8 mouse cellular contexts compared by ENCODE assay signal in genomic region chr2:168080431-168081246, GRCm38 (mm10). TPM values are rescaled to one million over a fixed set of nuclear protein-coding genes. Genes with fewer than 3 reads are reported as not detected.
DNase-seq lines count a peak whose midpoint lies in the region; ATAC-seq and TF ChIP-seq lines count a peak whose summit lies in the region.

Gene Pard6b, plus strand, starts transcription at chr2:168081004.

- under 1% methylated on average over 86 of the region's 110 CpGs for WGBS in kidney, embryonic 14.5 days
- under 1% methylated on average over 97 of the region's 110 CpGs for WGBS in limb, embryonic 15.5 days

- no peaks in the 10 kb centered on the region for H3K4me1 ChIP-seq in bone marrow macrophage, adult 2 months (ENCODE audit: control insufficient read depth, insufficient read depth, low read length)
- H3K4me1 ChIP-seq in embryonic fibroblast, embryonic 13.5 days (ENCODE audit: control insufficient read depth, insufficient read depth, low read length), result no peaks in the 10 kb centered on the region
- H3K4me1 ChIP-seq in kidney, embryonic 14.5 days (ENCODE audit: control insufficient read depth, insufficient read depth, low read length), result peaks cover 17% of the 10 kb centered on the region
- H3K4me1 ChIP-seq in limb, embryonic 15.5 days, result peaks cover 31% of the 10 kb centered on the region

- peaks cover 15% of the 10 kb centered on the region for H3K27me3 ChIP-seq in kidney, embryonic 14.5 days (ENCODE audit: control insufficient read depth, insufficient read depth, low read length)
- peaks cover 19% of the 10 kb centered on the region for H3K27me3 ChIP-seq in limb, embryonic 15.5 days

- peak within 1 kb of the TSS; percentile 91 for H3K4me3 ChIP-seq in bone marrow macrophage, adult 2 months (ENCODE audit: insufficient read depth, low read length)
- peak within 1 kb of the TSS; percentile 54 for H3K4me3 ChIP-seq in embryonic fibroblast, embryonic 13.5 days (ENCODE audit: insufficient read depth, low read length)
- H3K4me3 ChIP-seq in kidney, embryonic 14.5 days (ENCODE audit: low read length), result peak within 1 kb of the TSS; percentile 70
- H3K4me3 ChIP-seq in limb, embryonic 15.5 days, result peak within 1 kb of the TSS; percentile 76

- no peak for TF ChIP-seq POLR2A in bone marrow macrophage, adult 2 months (IDR thresholded peaks at IDR 0.05; ENCODE audit: borderline replicate concordance, low read depth, low read length)
- TF ChIP-seq POLR2A in embryonic fibroblast, embryonic 13.5 days (IDR thresholded peaks at IDR 0.05; ENCODE audit: low read depth, low read length), result peak; percentile 48

- H3K4me2 ChIP-seq in kidney, embryonic 14.5 days (replicated peaks; ENCODE audit: low read depth, low read length), result peak within 1 kb of the TSS; percentile 90
- H3K4me2 ChIP-seq in limb, embryonic 15.5 days, result peak within 1 kb of the TSS; percentile 99

- no peak for TF ChIP-seq CTCF in bone marrow macrophage, adult 2 months (IDR thresholded peaks at IDR 0.05; ENCODE audit: low read depth, low read length)
- TF ChIP-seq CTCF in embryonic fibroblast, embryonic 13.5 days (IDR thresholded peaks at IDR 0.05; ENCODE audit: borderline replicate concordance, insufficient read depth, low read length), result no peak

- H3K36me3 ChIP-seq in kidney, embryonic 14.5 days (ENCODE audit: control insufficient read depth, insufficient read depth, low read length), result no peaks in the 10 kb centered on the region
- no peaks in the 10 kb centered on the region for H3K36me3 ChIP-seq in limb, embryonic 15.5 days

- no peak within 1 kb of the TSS for H3K27ac ChIP-seq in bone marrow macrophage, adult 2 months (ENCODE audit: insufficient read depth, low read depth, low read length)
- H3K27ac ChIP-seq in embryonic fibroblast, embryonic 13.5 days (ENCODE audit: insufficient read depth, low read length), result no peak within 1 kb of the TSS
- H3K27ac ChIP-seq in kidney, embryonic 14.5 days (ENCODE audit: low read depth, low read length), result peak within 1 kb of the TSS; percentile 81
- peak within 1 kb of the TSS; percentile 63 for H3K27ac ChIP-seq in limb, embryonic 15.5 days

- peak; percentile 91 for ATAC-seq in kidney, embryonic 14.5 days (ENCODE audit: low FRiP score, low TSS enrichment)
- peak; percentile 93 for ATAC-seq in limb, embryonic 15.5 days (ENCODE audit: insufficient number of reproducible peaks, low FRiP score, low TSS enrichment, low read depth)

- DNase-seq in A20 (ENCODE audit: low read depth, low spot score), result peak; percentile 100
- DNase-seq in heart, adult 9 months (ENCODE audit: low spot score in 2 of 2), result peak; percentile 91 to 93
- peak; percentile 47 to 69 for DNase-seq in monocyte, adult 2 months (ENCODE audit: low read depth in 1 of 2, low spot score in 2 of 2)
- peak; percentile 97 to 98 for DNase-seq in spleen, postnatal 36 days (ENCODE audit: low spot score in 2 of 2)

- no peaks in the 10 kb centered on the region for H3K9me3 ChIP-seq in kidney, embryonic 14.5 days (ENCODE audit: control insufficient read depth, low read length)
- H3K9me3 ChIP-seq in limb, embryonic 15.5 days, result no peaks in the 10 kb centered on the region

- peak within 1 kb of the TSS; percentile 75 for H3K9ac ChIP-seq in kidney, embryonic 14.5 days (ENCODE audit: low read depth, low read length)
- H3K9ac ChIP-seq in limb, embryonic 15.5 days, result peak within 1 kb of the TSS; percentile 52

RNA-seq across cellular contexts. Expression of gene Pard6b, which starts in this region (rescaled TPM):
- not detected in 2 replicates for polyA plus RNA-seq in bone marrow macrophage, adult 2 months (2012; ENCODE audit: insufficient read depth, insufficient read length, missing spikeins)
- polyA plus RNA-seq in embryonic fibroblast, embryonic 13.5 days (2011; ENCODE audit: insufficient read length, low read depth, missing spikeins), result 1.6 and 2.6 TPM in 2 replicates
- 9.7 and 22.0 TPM in 2 replicates for polyA plus RNA-seq in kidney, embryonic 14.5 days (2014; fragmentation: Nextera tagmentation; extraction: Ambion mirVana)
- polyA plus RNA-seq in limb, embryonic 15.5 days (2015; fragmentation: Nextera tagmentation; extraction: Ambion mirVana), result 2.9 and 3.8 TPM in 2 replicates

Comparison
In these comparisons a context has a peak if more than half of its experiments do, and no peak if none do; other contexts are left out.
1. H3K27ac ChIP-seq: peak in kidney, embryonic 14.5 days (single experiment) and limb, embryonic 15.5 days (single experiment); none in bone marrow macrophage, adult 2 months (single experiment) and embryonic fibroblast, embryonic 13.5 days (single experiment).
2. Peak in every context shown above with its lines, with median percentiles within 50 percentile points of each other: DNase-seq and H3K4me3 ChIP-seq.